In genomic region chr7:31060621-31061010, GRCm38 (mm10) we compare ENCODE assay signal across 22 mouse cellular contexts. TPM values are rescaled to one million over a fixed set of nuclear protein-coding genes. Genes with fewer than 3 reads are reported as not detected.
DNase-seq lines count a peak whose midpoint lies in the region; ATAC-seq and TF ChIP-seq lines count a peak whose summit lies in the region.
"Had no signal": no experiment of that assay in that cellular context is flagged by ENCODE, and none has a peak within 500 bp of the region (broad histone marks: within the 10 kb centered on the region; RNA-seq: fewer than 3 reads in every experiment).

No protein-coding gene starts in this region.

- DNase-seq in gastrocnemius, adult 2 months = no peak
- DNase-seq in gastrocnemius, postnatal 25 days = no peak
- no peak for DNase-seq in intestine, embryonic 14.5 days (ENCODE audit: low spot score)
- no peak for DNase-seq in midbrain, embryonic 10.5 days (ENCODE audit: low spot score)
- DNase-seq in midbrain, postnatal 0 days (ENCODE audit: low spot score) = no peak
- no peak for DNase-seq in T-cell, adult 2 months (ENCODE audit: low spot score)
- DNase-seq: adrenal gland, adult 2 months; adrenal gland, postnatal 25 days; cerebellum, adult 9-11 months; cerebellum, postnatal 36 days; heart, adult 2 months had no signal

- TF ChIP-seq CTCF in gastrocnemius, adult 2 months (IDR thresholded peaks at IDR 0.05) = no peak
- no peak for TF ChIP-seq CTCF in midbrain, postnatal 0 days (IDR thresholded peaks at IDR 0.05)
- no peak for TF ChIP-seq CTCF in cortical plate, adult 2 months (IDR thresholded peaks at IDR 0.05; ENCODE audit: extremely low read depth, insufficient read depth, low read length)

- H3K4me1 ChIP-seq in intestine, embryonic 14.5 days (replicated peaks; ENCODE audit: control insufficient read depth, insufficient read depth, low read length) = 0 out of 2 replicates have a peak, but pooled peaks cover 3% of the 10 kb centered on the region
- H3K4me1 ChIP-seq in intestine, embryonic 15.5 days (replicated peaks) = 0 out of 2 replicates have a peak, but pooled peaks cover 7% of the 10 kb centered on the region
- H3K4me1 ChIP-seq in midbrain, embryonic 10.5 days = peaks cover 17% of the 10 kb centered on the region
- H3K4me1 ChIP-seq in midbrain, postnatal 0 days (ENCODE audit: insufficient read depth, low read length) = no peaks in the 10 kb centered on the region
- 0 out of 2 replicates have a peak, but pooled peaks cover 2% of the 10 kb centered on the region for H3K4me1 ChIP-seq in cortical plate, adult 2 months (ENCODE audit: control insufficient read depth, insufficient read depth, low read length)

- WGBS in intestine, embryonic 14.5 days = 89% methylated on average over 7 of the region's 7 CpGs
- 88% methylated on average over 7 of the region's 7 CpGs for WGBS in intestine, embryonic 15.5 days
- WGBS in midbrain, embryonic 10.5 days = 86% methylated on average over 7 of the region's 7 CpGs
- 87% methylated on average over 7 of the region's 7 CpGs for WGBS in midbrain, postnatal 0 days

- peak overlapping the region; percentile 54 for H3K4me3 ChIP-seq in gastrocnemius, adult 2 months
- no peak overlapping the region for H3K4me3 ChIP-seq in intestine, embryonic 14.5 days (ENCODE audit: low read depth, low read length)
- H3K4me3 ChIP-seq in intestine, embryonic 15.5 days (replicated peaks) = no peak overlapping the region
- H3K4me3 ChIP-seq in midbrain, embryonic 10.5 days = no peak overlapping the region
- H3K4me3 ChIP-seq in midbrain, postnatal 0 days (ENCODE audit: low read depth, low read length) = no peak overlapping the region
- H3K4me3 ChIP-seq in cortical plate, adult 2 months (ENCODE audit: insufficient read depth, low read length) = 0 out of 2 replicates have a peak overlapping the region, but pooled peaks have one; percentile 18
- H3K4me3 ChIP-seq: embryonic facial prominence, embryonic 15.5 days; erythroblast, embryonic 14.5 days; forebrain, embryonic 10.5 days; heart, adult 2 months; heart, embryonic 15.5 days had no signal

- no peaks in the 10 kb centered on the region for H3K36me3 ChIP-seq in intestine, embryonic 14.5 days (ENCODE audit: control insufficient read depth, insufficient read depth, low read length)
- H3K36me3 ChIP-seq in intestine, embryonic 15.5 days = no peaks in the 10 kb centered on the region
- no peaks in the 10 kb centered on the region for H3K36me3 ChIP-seq in midbrain, embryonic 10.5 days
- no peaks in the 10 kb centered on the region for H3K36me3 ChIP-seq in midbrain, postnatal 0 days (ENCODE audit: insufficient read depth, low read length)
- H3K36me3 ChIP-seq: embryonic facial prominence, embryonic 15.5 days; forebrain, embryonic 10.5 days; heart, embryonic 15.5 days had no signal

- no peak for ATAC-seq in intestine, embryonic 14.5 days (replicated peaks; ENCODE audit: low FRiP score, low TSS enrichment, low read depth)
- no peak for ATAC-seq in intestine, embryonic 15.5 days
- no peak for ATAC-seq in midbrain, postnatal 0 days (ENCODE audit: low FRiP score)
- ATAC-seq: forebrain, embryonic 14.5 days; intestine, postnatal 0 days; Patski had no signal

- no peaks in the 10 kb centered on the region for H3K27me3 ChIP-seq in intestine, embryonic 14.5 days (replicated peaks; ENCODE audit: control insufficient read depth, insufficient read depth, low read length)
- H3K27me3 ChIP-seq in intestine, embryonic 15.5 days (replicated peaks) = no peaks in the 10 kb centered on the region
- H3K27me3 ChIP-seq in midbrain, embryonic 10.5 days (ENCODE audit: low read depth, poor library complexity, severe bottlenecking) = peaks cover 4% of the 10 kb centered on the region; the same call in 1 of the 2 replicates
- no peaks in the 10 kb centered on the region for H3K27me3 ChIP-seq in midbrain, postnatal 0 days (ENCODE audit: insufficient read depth, low read length)
- H3K27me3 ChIP-seq: embryonic facial prominence, embryonic 15.5 days; heart, embryonic 15.5 days; Patski had no signal

- no peak overlapping the region for H3K9ac ChIP-seq in intestine, embryonic 14.5 days (ENCODE audit: low read length)
- H3K9ac ChIP-seq in intestine, embryonic 15.5 days = no peak overlapping the region
- no peak overlapping the region for H3K9ac ChIP-seq in midbrain, postnatal 0 days (replicated peaks; ENCODE audit: low read length, poor library complexity, severe bottlenecking)
- H3K9ac ChIP-seq: embryonic facial prominence, embryonic 15.5 days; heart, embryonic 15.5 days had no signal

- H3K4me2 ChIP-seq in intestine, embryonic 14.5 days (ENCODE audit: low read length) = peak overlapping the region; percentile 3; the same call in 1 of the 2 replicates
- no peak overlapping the region for H3K4me2 ChIP-seq in intestine, embryonic 15.5 days (replicated peaks)
- H3K4me2 ChIP-seq in midbrain, postnatal 0 days (ENCODE audit: low read depth, low read length, poor library complexity, severe bottlenecking) = no peak overlapping the region
- H3K4me2 ChIP-seq: embryonic facial prominence, embryonic 15.5 days; heart, embryonic 11.5 days; heart, embryonic 15.5 days had no signal

- intact Hi-C loops in gastrocnemius, adult 2 months (cut with DNase I) = no loop called here

- no peak for TF ChIP-seq POLR2A in cortical plate, adult 2 months (IDR thresholded peaks at IDR 0.05; ENCODE audit: extremely low read depth, insufficient read depth, low read length)

- H3K9me3 ChIP-seq in intestine, embryonic 14.5 days (ENCODE audit: control insufficient read depth, low read length) = no peaks in the 10 kb centered on the region
- no peaks in the 10 kb centered on the region for H3K9me3 ChIP-seq in intestine, embryonic 15.5 days
- no peaks in the 10 kb centered on the region for H3K9me3 ChIP-seq in midbrain, embryonic 10.5 days (replicated peaks)
- no peaks in the 10 kb centered on the region for H3K9me3 ChIP-seq in midbrain, postnatal 0 days (ENCODE audit: low read length)
- H3K9me3 ChIP-seq: embryonic facial prominence, embryonic 15.5 days; forebrain, embryonic 10.5 days; heart, embryonic 15.5 days had no signal

- H3K27ac ChIP-seq in gastrocnemius, adult 2 months = peak overlapping the region; percentile 80
- no peak overlapping the region for H3K27ac ChIP-seq in intestine, embryonic 14.5 days (ENCODE audit: low read depth)
- no peak overlapping the region for H3K27ac ChIP-seq in intestine, embryonic 15.5 days
- H3K27ac ChIP-seq in midbrain, embryonic 10.5 days (replicated peaks) = peak overlapping the region; percentile 79
- no peak overlapping the region for H3K27ac ChIP-seq in midbrain, postnatal 0 days (ENCODE audit: low read depth, low read length)
- H3K27ac ChIP-seq in cortical plate, adult 2 months (ENCODE audit: insufficient read depth, low read length) = 0 out of 2 replicates have a peak overlapping the region, but pooled peaks have one; percentile 7
- H3K27ac ChIP-seq: embryonic facial prominence, embryonic 15.5 days; heart, embryonic 15.5 days had no signal

RNA-seq across cellular contexts. Expression of gene Lgi4, which starts 1.5 kb away (rescaled TPM):
- 1 to 10 TPM; 2.4 to 3.3 TPM for total RNA-seq in gastrocnemius, adult 2 months (2021)
- total RNA-seq in gastrocnemius, postnatal 25 days (2021) = 1 to 10 TPM; 4.1 to 5.4 TPM
- 1.2 and 2.4 TPM in 2 replicates for polyA plus RNA-seq in intestine, embryonic 14.5 days (2014; fragmentation: Nextera tagmentation; extraction: Ambion mirVana)
- polyA plus RNA-seq in intestine, embryonic 15.5 days (2015; fragmentation: Nextera tagmentation; extraction: Ambion mirVana) = 1.5 TPM in 2 replicates
- 1.1 and 1.2 TPM in 2 replicates for polyA plus RNA-seq in midbrain, embryonic 10.5 days (2016; fragmentation: Nextera tagmentation; extraction: Ambion mirVana)
- 1.2 and 1.3 TPM in 2 replicates for total RNA-seq in midbrain, postnatal 0 days (2014; rRNA removed)
- 0.56 and 0.81 TPM in 2 replicates for polyA plus RNA-seq in midbrain, postnatal 0 days (2015; fragmentation: Nextera tagmentation; extraction: Ambion mirVana)
- polyA plus RNA-seq in cortical plate, adult 2 months (2012; rRNA removed) = 35.6 and 37.5 TPM in 2 replicates
- total RNA-seq: CH12.LX had no signal
- polyA plus RNA-seq: erythroblast, embryonic 14.5 days had no signal

RNA-seq across cellular contexts. Expression of gene Fxyd1, which starts 3.6 kb away (rescaled TPM):
- total RNA-seq in gastrocnemius, adult 2 months (2021) = 1,000 to 10,000 TPM in 1 of 2 experiments, 100 to 1,000 TPM in 1; 944 to 1,010 TPM
- total RNA-seq in gastrocnemius, postnatal 25 days (2021) = 1,000 to 10,000 TPM; 1,050 to 1,262 TPM
- 71.8 and 74.1 TPM in 2 replicates for polyA plus RNA-seq in intestine, embryonic 14.5 days (2014; fragmentation: Nextera tagmentation; extraction: Ambion mirVana)
- polyA plus RNA-seq in intestine, embryonic 15.5 days (2015; fragmentation: Nextera tagmentation; extraction: Ambion mirVana) = 64.5 and 80.1 TPM in 2 replicates
- polyA plus RNA-seq in midbrain, embryonic 10.5 days (2016; fragmentation: Nextera tagmentation; extraction: Ambion mirVana) = 3.5 and 6.8 TPM in 2 replicates
- 7.0 and 7.4 TPM in 2 replicates for total RNA-seq in midbrain, postnatal 0 days (2014; rRNA removed)
- 20.4 and 22.2 TPM in 2 replicates for polyA plus RNA-seq in midbrain, postnatal 0 days (2015; fragmentation: Nextera tagmentation; extraction: Ambion mirVana)
- 141 and 156 TPM in 2 replicates for polyA plus RNA-seq in cortical plate, adult 2 months (2012; rRNA removed)
- total RNA-seq: CH12.LX had no signal
- polyA plus RNA-seq: Patski had no signal

RNA-seq across cellular contexts. Expression of gene Fxyd7, which starts 9.3 kb away (rescaled TPM):
- 1 to 10 TPM; 1.4 to 1.6 TPM for total RNA-seq in gastrocnemius, adult 2 months (2021)
- 1 to 10 TPM; 1.9 to 2.1 TPM for total RNA-seq in gastrocnemius, postnatal 25 days (2021)
- polyA plus RNA-seq in intestine, embryonic 14.5 days (2014; fragmentation: Nextera tagmentation; extraction: Ambion mirVana) = 21.1 and 23.0 TPM in 2 replicates
- 20.3 and 20.7 TPM in 2 replicates for polyA plus RNA-seq in intestine, embryonic 15.5 days (2015; fragmentation: Nextera tagmentation; extraction: Ambion mirVana)
- 0.70 and 2.8 TPM in 2 replicates for polyA plus RNA-seq in midbrain, embryonic 10.5 days (2016; fragmentation: Nextera tagmentation; extraction: Ambion mirVana)
- 189 and 285 TPM in 2 replicates for total RNA-seq in midbrain, postnatal 0 days (2014; rRNA removed)
- polyA plus RNA-seq in midbrain, postnatal 0 days (2015; fragmentation: Nextera tagmentation; extraction: Ambion mirVana) = 455 and 516 TPM in 2 replicates
- polyA plus RNA-seq in cortical plate, adult 2 months (2012; rRNA removed) = 378 and 426 TPM in 2 replicates
- total RNA-seq: CH12.LX had no signal
- polyA plus RNA-seq: erythroblast, embryonic 14.5 days; Patski had no signal

RNA-seq across cellular contexts. Expression of gene Fxyd3, which starts 15.9 kb away (rescaled TPM):
- total RNA-seq in gastrocnemius, adult 2 months (2021) = 1 to 10 TPM; 1.2 to 1.4 TPM
- 1 to 10 TPM; 1.7 to 3.2 TPM for total RNA-seq in gastrocnemius, postnatal 25 days (2021)
- polyA plus RNA-seq in intestine, embryonic 14.5 days (2014; fragmentation: Nextera tagmentation; extraction: Ambion mirVana) = 70.2 and 71.5 TPM in 2 replicates
- 70.8 and 77.4 TPM in 2 replicates for polyA plus RNA-seq in intestine, embryonic 15.5 days (2015; fragmentation: Nextera tagmentation; extraction: Ambion mirVana)
- polyA plus RNA-seq in midbrain, embryonic 10.5 days (2016; fragmentation: Nextera tagmentation; extraction: Ambion mirVana) = 3.0 and 3.4 TPM in 2 replicates
- total RNA-seq in midbrain, postnatal 0 days (2014; rRNA removed) = 3.7 TPM in 1 of 2 replicates, not detected in the other
- 0.47 TPM in 1 of 2 replicates, not detected in the other for polyA plus RNA-seq in midbrain, postnatal 0 days (2015; fragmentation: Nextera tagmentation; extraction: Ambion mirVana)
- 0.59 and 1.0 TPM in 2 replicates for polyA plus RNA-seq in cortical plate, adult 2 months (2012; rRNA removed)
- total RNA-seq: CH12.LX had no signal
- polyA plus RNA-seq: erythroblast, embryonic 14.5 days; forebrain, embryonic 14.5 days; Patski had no signal

RNA-seq across cellular contexts. Expression of gene Fxyd5, which starts 18.3 kb away (rescaled TPM):
- 10 to 100 TPM in 1 of 2 experiments, 1 to 10 TPM in 1; 8.3 to 13.8 TPM for total RNA-seq in gastrocnemius, adult 2 months (2021)
- total RNA-seq in gastrocnemius, postnatal 25 days (2021) = 10 to 100 TPM in 1 of 2 experiments, 1 to 10 TPM in 1; 9.5 to 13.6 TPM
- 18.1 and 22.8 TPM in 2 replicates for polyA plus RNA-seq in intestine, embryonic 14.5 days (2014; fragmentation: Nextera tagmentation; extraction: Ambion mirVana)
- 21.7 and 29.8 TPM in 2 replicates for polyA plus RNA-seq in intestine, embryonic 15.5 days (2015; fragmentation: Nextera tagmentation; extraction: Ambion mirVana)
- 10.2 and 10.8 TPM in 2 replicates for polyA plus RNA-seq in midbrain, embryonic 10.5 days (2016; fragmentation: Nextera tagmentation; extraction: Ambion mirVana)
- total RNA-seq in midbrain, postnatal 0 days (2014; rRNA removed) = 23.1 and 48.0 TPM in 2 replicates
- 31.9 and 32.9 TPM in 2 replicates for polyA plus RNA-seq in midbrain, postnatal 0 days (2015; fragmentation: Nextera tagmentation; extraction: Ambion mirVana)
- polyA plus RNA-seq in cortical plate, adult 2 months (2012; rRNA removed) = 52.7 and 62.8 TPM in 2 replicates

Comparison
In these comparisons a context has a peak if more than half of its experiments do, and no peak if none do; other contexts are left out.
1. H3K27ac ChIP-seq: peak in gastrocnemius, adult 2 months (single experiment), midbrain, embryonic 10.5 days (single experiment) and cortical plate, adult 2 months (single experiment); none in intestine, embryonic 14.5 days (single experiment), intestine, embryonic 15.5 days (single experiment) and midbrain, postnatal 0 days (single experiment).
2. RNA of gene Fxyd7, which starts 9.3 kb away (polyA plus RNA-seq): 455 to 516 TPM in midbrain, postnatal 0 days and 378 to 426 TPM in cortical plate, adult 2 months; 21.1 to 23.0 TPM in intestine, embryonic 14.5 days, 20.3 to 20.7 TPM in intestine, embryonic 15.5 days and 0.70 to 2.8 TPM in midbrain, embryonic 10.5 days; every median in the first group is over 10 times any median in the second.
3. H3K4me3 ChIP-seq: peak in gastrocnemius, adult 2 months (single experiment) and cortical plate, adult 2 months (single experiment); none in intestine, embryonic 14.5 days (single experiment), intestine, embryonic 15.5 days (single experiment), midbrain, embryonic 10.5 days (single experiment) and midbrain, postnatal 0 days (single experiment).
4. RNA of gene Lgi4, which starts 1.5 kb away (polyA plus RNA-seq): 35.6 to 37.5 TPM in cortical plate, adult 2 months; 1.2 to 2.4 TPM in intestine, embryonic 14.5 days, 1.5 TPM in intestine, embryonic 15.5 days, 1.1 to 1.2 TPM in midbrain, embryonic 10.5 days and 0.56 to 0.81 TPM in midbrain, postnatal 0 days; every median in the first group is over 10 times any median in the second.